Comparison of ENCODE assay signal across 23 mouse cellular contexts in genomic region chr14:32923871-32924270, GRCm38 (mm10).
A peak's percentile ranks its signal among the peaks of the same experiment; 100 is the strongest.
DNase-seq lines count a peak whose midpoint lies in the region.
"Had no signal": no experiment of that assay in that cellular context is flagged by ENCODE, and none has a peak within 500 bp of the region (broad histone marks: within the 10 kb centered on the region; RNA-seq: fewer than 3 reads in every experiment).

No protein-coding gene starts in this region.

- peak; percentile 53 for DNase-seq in frontal cortex, adult 2 months (ENCODE audit: extremely low spot score in 1 of 2, low spot score in 1 of 2)
- no peak for DNase-seq in frontal cortex, postnatal 14 days (ENCODE audit: low spot score in 2 of 2)
- DNase-seq in left cerebral cortex, adult 18-20 months (ENCODE audit: low spot score in 2 of 2) = peak; percentile 32 to 59
- no peak for DNase-seq in left cerebral cortex, postnatal 14 days (ENCODE audit: low spot score in 2 of 2)
- peak; percentile 34 for DNase-seq in right cerebral cortex, adult 18-20 months
- DNase-seq in right cerebral cortex, postnatal 10 days (ENCODE audit: low spot score in 2 of 2) = no peak
- no peak for DNase-seq in Muller cell, postnatal 12 days (ENCODE audit: inconsistent ontology term)
- DNase-seq: adrenal gland, postnatal 10 days; cerebellum, adult 11 months; cerebellum, adult 9-10 months; cerebellum, postnatal 36 days; embryo, embryonic 11 days; gastrocnemius, postnatal 25 days; heart, adult 11 months; heart, postnatal 36 days; kidney, adult 18-20 months; kidney, postnatal 4 days; liver, embryonic 13.5 days; lung, adult 18-20 months; lung, postnatal 4 days; spleen, adult 18-20 months; thymus, adult 18-20 months; thymus, postnatal 25 days had no signal

- intact Hi-C loops in left cerebral cortex, postnatal 14 days (cut with DNase I) = no loop called here

Comparison
In these comparisons a context has a peak if more than half of its experiments do, and no peak if none do; other contexts are left out.
1. DNase-seq: peak in frontal cortex, adult 2 months (2 of 2), left cerebral cortex, adult 18-20 months (2 of 2) and right cerebral cortex, adult 18-20 months (single experiment); none in frontal cortex, postnatal 14 days (0 of 2), left cerebral cortex, postnatal 14 days (0 of 2), right cerebral cortex, postnatal 10 days (0 of 2) and Muller cell, postnatal 12 days (single experiment).